Mouse (Mus musculus): ENCODE data around the gene C330007P06Rik. TPM values are rescaled to one million over a fixed set of nuclear protein-coding genes. Genes with fewer than 3 reads are reported as not detected.

The C330007P06Rik gene
- polyA plus RNA-seq, 1 experiment, result 8.4 TPM

DNA sequence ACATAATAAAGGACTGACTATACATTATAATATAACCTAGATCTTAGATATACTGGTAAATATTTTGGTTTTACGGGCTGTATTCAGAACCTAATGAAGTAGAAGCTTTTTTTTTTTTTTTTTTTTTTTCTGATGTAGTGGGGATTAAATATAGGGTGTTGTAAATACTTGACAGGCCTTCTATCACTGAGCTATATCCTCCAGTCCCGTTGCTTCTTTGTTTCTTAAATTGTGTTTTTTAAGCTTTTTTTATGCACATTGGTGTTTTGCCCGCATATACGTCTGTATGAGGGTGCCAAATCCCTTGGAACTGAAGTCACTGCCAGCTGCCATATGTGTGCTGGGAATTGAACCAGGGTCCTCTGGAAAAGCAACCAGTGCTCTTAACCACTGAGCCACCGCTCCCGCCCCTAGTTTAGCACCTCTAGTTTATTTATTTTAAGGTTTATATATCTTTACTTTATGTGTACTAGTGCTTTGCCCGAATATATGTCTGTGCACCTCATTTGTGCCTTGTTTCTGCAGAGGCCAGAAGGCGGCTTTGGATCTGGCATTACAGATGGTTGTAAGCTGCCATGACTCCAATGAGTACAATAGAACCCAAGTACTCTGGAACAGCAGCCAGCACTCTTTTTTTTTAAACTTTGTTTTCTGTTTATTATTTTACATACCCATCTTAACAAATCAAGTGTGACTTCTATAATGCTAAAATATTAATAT is 9.1 kb downstream of the C330007P06Rik start:
- no peak for DNase-seq (ENCODE audit: low read depth in 1 of 2, low spot score in 2 of 2)
- H3K36me3 ChIP-seq (ENCODE audit: control insufficient read depth, insufficient read depth, low read length), result no peaks in the 10 kb centered on the region
- H3K27me3 ChIP-seq (ENCODE audit: control insufficient read depth, insufficient read depth, low read length), result no peaks in the 10 kb centered on the region
- WGBS, result 65% methylated on average over 8 of the region's 8 CpGs
- no peak overlapping the region; the same call in 1 of the 2 replicates for H3K27ac ChIP-seq (ENCODE audit: insufficient read depth, low read length)
- H3K4me3 ChIP-seq (ENCODE audit: extremely low read depth, insufficient read depth, insufficient read length), result peak overlapping the region; percentile 66
- H3K4me1 ChIP-seq (ENCODE audit: control insufficient read depth, insufficient read depth, insufficient read length), result no peaks in the 10 kb centered on the region; the same call in 1 of the 2 replicates
- TF ChIP-seq POLR2A (IDR thresholded peaks at IDR 0.05; ENCODE audit: low read depth, low read length) (no peak), CTCF (IDR thresholded peaks at IDR 0.05; ENCODE audit: extremely low read depth, insufficient read depth, insufficient read length, insufficient replicate concordance) (no peak)

DNA sequence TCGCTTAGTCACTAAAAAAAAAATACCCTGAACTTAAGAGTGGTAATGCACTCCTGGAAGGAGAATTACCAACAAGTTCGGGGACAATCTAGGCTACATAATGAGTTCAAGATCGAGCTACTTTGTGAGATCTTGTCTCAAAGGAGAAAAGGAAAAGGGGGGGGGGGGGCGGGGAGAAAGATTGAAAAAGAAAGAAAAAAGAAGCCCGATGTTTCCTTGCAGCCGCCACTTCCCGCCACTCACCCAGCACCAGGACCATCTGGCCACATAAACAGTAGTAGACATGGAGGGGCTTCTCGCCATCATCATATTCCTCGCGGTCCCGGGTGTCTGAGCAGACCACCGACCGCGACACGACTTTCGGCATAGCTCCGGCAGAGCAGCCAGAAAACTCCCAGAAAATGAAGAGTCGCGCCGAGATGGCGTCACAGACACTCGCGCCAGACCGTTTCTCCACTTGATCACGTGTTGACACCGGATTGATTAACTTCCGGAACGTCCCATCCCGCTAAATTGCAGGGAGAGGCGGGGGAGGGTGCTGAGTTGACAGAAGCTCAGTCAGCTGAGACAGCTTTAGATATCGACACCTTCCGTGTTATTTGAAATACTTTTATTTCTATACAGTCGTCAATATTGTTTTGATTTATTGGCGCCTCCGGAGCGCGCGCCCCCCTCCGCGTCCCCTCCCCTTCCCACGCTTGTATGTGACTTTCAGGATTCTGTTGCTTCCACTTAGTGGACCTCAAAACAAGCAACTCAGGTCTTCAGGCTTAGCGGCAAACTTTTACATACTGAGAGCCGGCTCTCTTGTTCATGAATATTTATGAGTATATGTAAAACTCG is 9.9 kb downstream of the C330007P06Rik start:
- TF ChIP-seq CTCF (IDR thresholded peaks at IDR 0.05; ENCODE audit: extremely low read depth, insufficient read depth, insufficient read length, insufficient replicate concordance) (no peak), POLR2A (IDR thresholded peaks at IDR 0.05; ENCODE audit: low read depth, low read length) (no peak)
- 25% methylated on average over 43 of the region's 44 CpGs for WGBS
- H3K4me3 ChIP-seq (ENCODE audit: extremely low read depth, insufficient read depth, insufficient read length), result peak overlapping the region; percentile 66
- no peaks in the 10 kb centered on the region for H3K27me3 ChIP-seq (ENCODE audit: control insufficient read depth, insufficient read depth, low read length)
- peak; percentile 68 to 71 for DNase-seq (ENCODE audit: low read depth in 1 of 2, low spot score in 2 of 2)
- peak overlapping the region; percentile 83 for H3K27ac ChIP-seq (ENCODE audit: insufficient read depth, low read length)
- no peaks in the 10 kb centered on the region for H3K4me1 ChIP-seq (ENCODE audit: control insufficient read depth, insufficient read depth, insufficient read length)
- H3K36me3 ChIP-seq (ENCODE audit: control insufficient read depth, insufficient read depth, low read length), result no peaks in the 10 kb centered on the region

DNA sequence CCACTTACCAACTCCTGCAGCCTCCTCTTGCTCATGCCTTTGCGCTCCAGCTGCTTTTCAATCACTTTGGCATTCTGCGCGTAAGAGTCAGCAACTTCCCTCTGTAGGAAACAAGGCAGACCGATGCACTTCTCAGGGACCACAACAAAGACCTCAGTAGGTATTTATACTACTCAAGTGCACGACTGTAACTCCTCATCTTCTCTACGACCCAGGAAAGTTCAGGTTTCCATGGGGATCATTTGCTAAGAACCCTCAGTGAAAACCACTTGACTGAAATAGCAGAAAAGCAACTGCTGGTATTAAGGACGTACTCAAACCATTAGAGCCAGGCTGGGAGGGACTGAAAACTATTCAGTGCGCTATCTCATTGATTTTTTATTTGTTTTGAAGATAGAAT is 21.3 kb downstream of the C330007P06Rik start:
- 85% methylated on average over 8 of the region's 8 CpGs for WGBS

DNA sequence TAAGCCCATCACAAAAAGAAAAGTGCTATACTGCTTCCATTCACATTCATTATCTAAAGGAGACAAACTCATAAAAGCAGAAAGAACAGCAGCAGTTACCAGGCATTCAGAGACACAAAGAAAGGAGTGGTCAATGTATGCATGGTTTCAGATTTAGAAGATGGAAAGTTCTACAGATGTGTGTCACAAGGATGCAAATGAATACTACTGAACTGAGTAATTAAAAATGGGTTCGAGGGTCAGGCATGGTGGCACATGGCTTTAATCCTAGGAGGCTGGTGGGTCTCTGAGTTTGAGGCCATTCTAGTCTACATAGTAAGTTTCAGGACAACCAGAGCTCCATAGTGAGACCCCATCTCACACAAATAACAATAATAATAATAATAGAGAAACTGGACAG is 26.8 kb downstream of the C330007P06Rik start:
- 45% methylated on average over 1 of the region's 1 CpGs for WGBS
- no peak for DNase-seq (ENCODE audit: low read depth in 1 of 2, low spot score in 2 of 2)
- Histone ChIP-seq H3K27me3 (ENCODE audit: control insufficient read depth, insufficient read depth, low read length) (no peaks in the 10 kb centered on the region), H3K4me3 (ENCODE audit: extremely low read depth, insufficient read depth, insufficient read length) (no peak overlapping the region), H3K27ac (ENCODE audit: insufficient read depth, low read length) (no peak overlapping the region), H3K36me3 (ENCODE audit: control insufficient read depth, insufficient read depth, low read length) (no peaks in the 10 kb centered on the region), H3K4me1 (ENCODE audit: control insufficient read depth, insufficient read depth, insufficient read length) (no peaks in the 10 kb centered on the region)
- no peak for TF ChIP-seq CTCF (IDR thresholded peaks at IDR 0.05; ENCODE audit: extremely low read depth, insufficient read depth, insufficient read length, insufficient replicate concordance)
- no peak for TF ChIP-seq POLR2A (IDR thresholded peaks at IDR 0.05; ENCODE audit: low read depth, low read length)

More for the DNA sequence above, 21.3 kb downstream of the C330007P06Rik start:
- Histone ChIP-seq H3K27me3 (ENCODE audit: control insufficient read depth, insufficient read depth, low read length) (no peaks in the 10 kb centered on the region), H3K36me3 (ENCODE audit: control insufficient read depth, insufficient read depth, low read length) (0 out of 2 replicates have a peak, but pooled peaks cover 1% of the 10 kb centered on the region), H3K4me1 (ENCODE audit: control insufficient read depth, insufficient read depth, insufficient read length) (no peaks in the 10 kb centered on the region), H3K4me3 (ENCODE audit: extremely low read depth, insufficient read depth, insufficient read length) (no peak overlapping the region), H3K27ac (ENCODE audit: insufficient read depth, low read length) (no peak overlapping the region)
- TF ChIP-seq POLR2A (IDR thresholded peaks at IDR 0.05; ENCODE audit: low read depth, low read length), result no peak
- TF ChIP-seq CTCF (IDR thresholded peaks at IDR 0.05; ENCODE audit: extremely low read depth, insufficient read depth, insufficient read length, insufficient replicate concordance), result no peak
- no peak for DNase-seq (ENCODE audit: low read depth in 1 of 2, low spot score in 2 of 2)

DNA sequence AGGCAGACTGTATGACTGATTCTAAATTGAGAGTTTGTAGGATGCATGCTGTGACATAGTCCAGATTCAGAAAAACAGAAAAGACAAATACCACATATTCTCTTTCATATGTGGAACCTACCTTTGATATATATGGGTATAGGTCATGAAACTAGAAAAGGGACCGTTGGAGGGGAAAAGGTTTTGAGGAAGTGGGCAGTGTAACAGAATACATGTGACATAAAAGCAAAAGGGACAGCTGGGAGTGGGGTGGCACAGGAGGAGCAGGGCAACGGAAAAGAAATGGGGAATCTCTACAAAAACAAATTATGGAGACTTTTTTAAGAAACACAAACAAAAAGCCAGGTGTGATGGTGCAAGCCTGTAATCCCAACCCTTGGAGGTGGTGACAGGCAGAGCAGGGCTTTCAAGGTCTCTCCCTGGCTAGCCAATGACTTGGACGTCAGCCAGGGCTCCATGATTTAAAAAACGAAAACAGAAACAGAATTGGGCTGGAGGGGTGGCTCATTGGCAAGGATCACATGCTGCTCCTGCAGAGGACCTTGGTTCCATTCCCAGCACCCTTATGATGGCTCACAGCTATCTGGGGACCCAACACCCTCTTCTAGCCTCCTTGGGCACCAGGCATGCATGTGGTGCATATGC is 30.4 kb downstream of the C330007P06Rik start:
- Histone ChIP-seq H3K27me3 (ENCODE audit: control insufficient read depth, insufficient read depth, low read length) (no peaks in the 10 kb centered on the region), H3K4me1 (ENCODE audit: control insufficient read depth, insufficient read depth, insufficient read length) (peaks cover 2% of the 10 kb centered on the region; the same call in 1 of the 2 replicates), H3K27ac (ENCODE audit: insufficient read depth, low read length) (no peak overlapping the region), H3K36me3 (ENCODE audit: control insufficient read depth, insufficient read depth, low read length) (no peaks in the 10 kb centered on the region), H3K4me3 (ENCODE audit: extremely low read depth, insufficient read depth, insufficient read length) (no peak overlapping the region)
- no peak for TF ChIP-seq CTCF (IDR thresholded peaks at IDR 0.05; ENCODE audit: extremely low read depth, insufficient read depth, insufficient read length, insufficient replicate concordance)
- no peak for TF ChIP-seq POLR2A (IDR thresholded peaks at IDR 0.05; ENCODE audit: low read depth, low read length)
- DNase-seq (ENCODE audit: low read depth in 1 of 2, low spot score in 2 of 2), result peak in 1 of 2 experiments; percentile 9
- 29% methylated on average over 4 of the region's 4 CpGs for WGBS

DNA sequence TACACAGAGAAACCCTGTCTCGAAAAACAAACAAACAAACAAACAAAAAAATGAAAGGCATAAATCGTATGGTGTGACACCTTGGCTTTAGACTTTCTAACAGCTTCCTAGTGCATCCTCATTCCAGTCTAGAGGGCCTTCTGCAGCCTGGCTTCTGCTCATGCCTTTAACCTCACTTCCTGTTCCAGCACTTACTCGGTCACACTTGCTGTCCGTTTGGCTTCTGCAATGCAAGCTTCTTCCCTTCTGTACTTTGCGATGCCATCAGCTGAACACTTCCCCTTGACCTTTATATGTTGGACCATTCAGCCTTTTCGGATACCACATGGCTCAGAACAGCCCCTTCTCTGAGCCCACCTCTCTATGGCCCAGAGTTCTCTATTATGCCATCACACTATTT is 32.2 kb downstream of the C330007P06Rik start:
- TF ChIP-seq POLR2A (IDR thresholded peaks at IDR 0.05; ENCODE audit: low read depth, low read length) (no peak), CTCF (IDR thresholded peaks at IDR 0.05; ENCODE audit: extremely low read depth, insufficient read depth, insufficient read length, insufficient replicate concordance) (no peak)
- Histone ChIP-seq H3K4me3 (ENCODE audit: extremely low read depth, insufficient read depth, insufficient read length) (no peak overlapping the region), H3K27ac (ENCODE audit: insufficient read depth, low read length) (no peak overlapping the region), H3K4me1 (ENCODE audit: control insufficient read depth, insufficient read depth, insufficient read length) (peaks cover 2% of the 10 kb centered on the region; the same call in 1 of the 2 replicates), H3K36me3 (ENCODE audit: control insufficient read depth, insufficient read depth, low read length) (no peaks in the 10 kb centered on the region), H3K27me3 (ENCODE audit: control insufficient read depth, insufficient read depth, low read length) (no peaks in the 10 kb centered on the region)
- DNase-seq (ENCODE audit: low read depth in 1 of 2, low spot score in 2 of 2), result no peak
- WGBS, result 53% methylated on average over 6 of the region's 6 CpGs

All from spleen, adult 2 months (tissue).